In genomic region chr16:36650511-36650910, GRCm38 (mm10) we compare ENCODE assay signal across 33 mouse cellular contexts. TPM values are rescaled to one million over a fixed set of nuclear protein-coding genes. Genes with fewer than 3 reads are reported as not detected.
"Had no signal": no experiment of that assay in that cellular context is flagged by ENCODE, and none has a peak within 500 bp of the region (broad histone marks: within the 10 kb centered on the region; RNA-seq: fewer than 3 reads in every experiment).

No protein-coding gene starts in this region.

- H3K4me1 ChIP-seq: heart, embryonic 12.5 days; heart, embryonic 13.5 days; heart, embryonic 15.5 days; hindbrain, embryonic 15.5 days; intestine, embryonic 15.5 days; kidney, embryonic 15.5 days had no signal

- H3K9ac ChIP-seq: heart, embryonic 12.5 days; heart, embryonic 13.5 days; heart, embryonic 15.5 days; hindbrain, embryonic 12.5 days; hindbrain, embryonic 13.5 days; hindbrain, embryonic 14.5 days; hindbrain, embryonic 15.5 days; intestine, embryonic 15.5 days; kidney, embryonic 15.5 days had no signal

- H3K4me3 ChIP-seq: heart, embryonic 12.5 days; heart, embryonic 13.5 days; heart, embryonic 15.5 days; hindbrain, embryonic 10.5 days; hindbrain, embryonic 12.5 days; hindbrain, embryonic 13.5 days; hindbrain, embryonic 15.5 days; intestine, embryonic 15.5 days; kidney, embryonic 15.5 days; layer of hippocampus, adult 2 months; left cerebral cortex, adult 2 months had no signal

- H3K9me3 ChIP-seq: heart, embryonic 12.5 days; heart, embryonic 15.5 days; hindbrain, embryonic 10.5 days; hindbrain, embryonic 12.5 days; hindbrain, embryonic 13.5 days; hindbrain, embryonic 15.5 days; intestine, embryonic 15.5 days; kidney, embryonic 15.5 days had no signal

- H3K36me3 ChIP-seq: heart, embryonic 12.5 days; heart, embryonic 13.5 days; heart, embryonic 15.5 days; hindbrain, embryonic 10.5 days; hindbrain, embryonic 12.5 days; hindbrain, embryonic 13.5 days; hindbrain, embryonic 15.5 days; intestine, embryonic 15.5 days; kidney, embryonic 15.5 days had no signal

- H3K27me3 ChIP-seq: heart, embryonic 12.5 days; heart, embryonic 13.5 days; heart, embryonic 15.5 days; hindbrain, embryonic 12.5 days; hindbrain, embryonic 13.5 days; hindbrain, embryonic 15.5 days; intestine, embryonic 15.5 days; kidney, embryonic 15.5 days had no signal

- H3K27ac ChIP-seq: heart, embryonic 13.5 days; heart, embryonic 15.5 days; hindbrain, embryonic 12.5 days; hindbrain, embryonic 13.5 days; hindbrain, embryonic 14.5 days; hindbrain, embryonic 15.5 days; hindbrain, postnatal 0 days; intestine, embryonic 15.5 days; kidney, embryonic 15.5 days; kidney, postnatal 0 days; layer of hippocampus, adult 2 months; left cerebral cortex, adult 2 months had no signal

- H3K4me2 ChIP-seq: heart, embryonic 11.5 days; heart, embryonic 12.5 days; heart, embryonic 13.5 days; heart, embryonic 15.5 days; hindbrain, embryonic 12.5 days; hindbrain, embryonic 13.5 days; hindbrain, embryonic 14.5 days; hindbrain, embryonic 15.5 days; intestine, embryonic 15.5 days; kidney, embryonic 15.5 days had no signal

- DNase-seq: heart, postnatal 10 days; heart, postnatal 14 days; heart, postnatal 36 days; heart, postnatal 4 days; kidney, adult 11 months; kidney, adult 18-20 months; kidney, adult 2 months; kidney, adult 8-10 months; kidney, adult 9 months; kidney, postnatal 10 days; kidney, postnatal 14 days; kidney, postnatal 25 days; kidney, postnatal 36 days; kidney, postnatal 4 days; layer of hippocampus, adult 9-11 months; layer of hippocampus, postnatal 36 days had no signal

RNA-seq across cellular contexts. Expression of gene Ildr1, which starts 43.3 kb away (rescaled TPM):
- total RNA-seq: heart, postnatal 10 days; heart, postnatal 25 days; heart, postnatal 36 days; heart, postnatal 4 days had no signal
- polyA plus RNA-seq: heart, embryonic 11.5 days; heart, embryonic 12.5 days; heart, postnatal 0 days had no signal
